Mouse (Mus musculus) frontal cortex, adult 2 months (tissue): ENCODE measurements around the gene Fkrp. TPM values are rescaled to one million over a fixed set of nuclear protein-coding genes. Genes with fewer than 3 reads are reported as not detected.
A peak's percentile ranks its signal among the peaks of the same experiment; 100 is the strongest.

Experiments
- DNase-seq, 2 experiments: peaks; one replicate each; pipeline ENCODE4 v3.0.0; 2022; ENCODE audit warnings: low spot score in 1 of 2; ENCODE audit errors: extremely low spot score in 1 of 2
- polyA plus RNA-seq: library from polyadenylated mRNA; depleted of rRNA; stranded (reverse); fragments of >200 nt; gene quantifications from 2 replicates; pipeline ENCODE4 v1.2.3, GENCODE M21; 2012

Fkrp gene
- polyA plus RNA-seq, 1 experiment: 38.2 TPM

- no peak for DNase-seq
Observed at GRCm38 (mm10) chr7:16837916-16838803, 21.6 kb upstream of the Fkrp start.

GRCm38 (mm10) chr7:16830449-16830848 is 13.9 kb upstream of the Fkrp start:
- DNase-seq: no peak

- DNase-seq: no peak
Observed at GRCm38 (mm10) chr7:16827274-16827673, 10.7 kb upstream of the Fkrp start.

- DNase-seq: no peak
Observed at GRCm38 (mm10) chr7:16826571-16826970, 10.0 kb upstream of the Fkrp start.

GRCm38 (mm10) chr7:16825785-16826184 is 9.3 kb upstream of the Fkrp start:
- no peak for DNase-seq

GRCm38 (mm10) chr7:16823734-16824133 is 7.2 kb upstream of the Fkrp start:
- peak; percentile 87 to 89 for DNase-seq

- peak in 1 of 2 experiments; percentile 88 for DNase-seq
Observed at GRCm38 (mm10) chr7:16821669-16822101, 5.2 kb upstream of the Fkrp start.

- DNase-seq: no peak
Observed at GRCm38 (mm10) chr7:16821091-16821490, 4.6 kb upstream of the Fkrp start.

- DNase-seq: no peak
Observed at GRCm38 (mm10) chr7:16820271-16820763, 3.8 kb upstream of the Fkrp start.

- DNase-seq: no peak
Observed at GRCm38 (mm10) chr7:16819794-16820193, 3.3 kb upstream of the Fkrp start.

- DNase-seq: peak; percentile 62 to 81
Observed at GRCm38 (mm10) chr7:16817693-16818092, 1.2 kb upstream of the Fkrp start.

- DNase-seq: peak in 1 of 2 experiments; percentile 83
Observed at GRCm38 (mm10) chr7:16816078-16816474, 456 bp downstream of the Fkrp start.

- peak in 1 of 2 experiments; percentile 71 for DNase-seq
Observed at GRCm38 (mm10) chr7:16815351-16815941, 1.1 kb downstream of the Fkrp start, which contains the start of gene Strn4. Strn4 (plus strand) TSS chr7:16815889.

GRCm38 (mm10) chr7:16812505-16812904 is 4.0 kb downstream of the Fkrp start:
- no peak for DNase-seq

- DNase-seq: no peak
Observed at GRCm38 (mm10) chr7:16811649-16812070, 4.9 kb downstream of the Fkrp start.

- DNase-seq: no peak
Observed at GRCm38 (mm10) chr7:16810920-16811648, 5.4 kb downstream of the Fkrp start.

GRCm38 (mm10) chr7:16810399-16810919 is 6.1 kb downstream of the Fkrp start:
- DNase-seq: no peak

- peak in 1 of 2 experiments; percentile 88 for DNase-seq
Observed at GRCm38 (mm10) chr7:16809739-16810138, 6.8 kb downstream of the Fkrp start.

GRCm38 (mm10) chr7:16808647-16809046 is 7.9 kb downstream of the Fkrp start:
- no peak for DNase-seq

- no peak for DNase-seq
Observed at GRCm38 (mm10) chr7:16807936-16808335, 8.6 kb downstream of the Fkrp start.
